Mouse (Mus musculus): ENCODE measurements at regions not wholly inside any gene's neighbourhood (a gene's known extent, or its start where the extent isn't known, plus 50 kb on each side); places are given as distances from the start of the nearest gene placed in this dataset.

- no peak for TF ChIP-seq CTCF (IDR thresholded peaks at IDR 0.05; ENCODE audit: low read depth)
- TF ChIP-seq EP300 (optimal IDR thresholded peaks at IDR 0.05): no peak
These were observed 739.3 kb downstream of the Tpm3-rs7 start for GRCm38 (mm10) chr14:114053558-114054235.
